Mouse (Mus musculus): ENCODE data around the gene Rabac1. TPM values are rescaled to one million over a fixed set of nuclear protein-coding genes. Genes with fewer than 3 reads are reported as not detected.

The Rabac1 gene
- polyA plus RNA-seq, 1 experiment from 2014 or later = 293 TPM

DNA sequence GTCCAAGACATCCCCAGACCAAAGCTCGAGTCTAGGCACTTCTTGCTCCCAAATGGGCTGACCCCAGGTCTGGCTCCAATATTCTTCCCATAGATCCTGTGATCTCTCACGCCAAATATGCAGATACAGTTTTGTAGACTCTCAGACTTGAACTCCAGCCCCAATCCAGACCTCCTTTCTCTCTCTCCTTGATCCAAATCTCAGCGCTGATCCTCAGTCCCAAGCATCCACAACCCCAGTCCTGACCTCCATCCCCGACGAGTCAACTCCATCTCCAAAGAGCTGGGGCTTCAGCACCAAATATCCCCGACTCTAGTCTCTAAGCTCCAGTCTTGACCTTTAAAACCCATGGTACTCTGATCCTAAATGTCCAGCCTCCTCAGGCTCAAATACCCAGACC, 28.9 kb downstream of the Rabac1 start:
- no peak for TF ChIP-seq CTCF (IDR thresholded peaks at IDR 0.05; ENCODE audit: low read depth)
- no peak for TF ChIP-seq EP300 (optimal IDR thresholded peaks at IDR 0.05)
- no peak overlapping the region for H3K4me2 ChIP-seq (replicated peaks; ENCODE audit: low read depth)
- no peaks in the 10 kb centered on the region for H3K36me3 ChIP-seq (ENCODE audit: control insufficient read depth, insufficient read depth, low read length)
- no peaks in the 10 kb centered on the region for H3K9me3 ChIP-seq (ENCODE audit: control insufficient read depth, low read length)
- no peak overlapping the region for H3K9ac ChIP-seq (ENCODE audit: low read length)
- no peak for ATAC-seq (ENCODE audit: low FRiP score, low TSS enrichment)
- H3K4me1 ChIP-seq (replicated peaks; ENCODE audit: control insufficient read depth, insufficient read depth) = no peaks in the 10 kb centered on the region
- no peak overlapping the region for H3K27ac ChIP-seq (replicated peaks)
- H3K27me3 ChIP-seq (ENCODE audit: control insufficient read depth, insufficient read depth, low read length) = peaks cover 22% of the 10 kb centered on the region; the same call in 1 of the 2 replicates
- 6% methylated on average over 6 of the region's 6 CpGs for WGBS
- no peak overlapping the region for H3K4me3 ChIP-seq (ENCODE audit: low read depth, low read length)
- DNase-seq (ENCODE audit: low spot score) = no peak

DNA sequence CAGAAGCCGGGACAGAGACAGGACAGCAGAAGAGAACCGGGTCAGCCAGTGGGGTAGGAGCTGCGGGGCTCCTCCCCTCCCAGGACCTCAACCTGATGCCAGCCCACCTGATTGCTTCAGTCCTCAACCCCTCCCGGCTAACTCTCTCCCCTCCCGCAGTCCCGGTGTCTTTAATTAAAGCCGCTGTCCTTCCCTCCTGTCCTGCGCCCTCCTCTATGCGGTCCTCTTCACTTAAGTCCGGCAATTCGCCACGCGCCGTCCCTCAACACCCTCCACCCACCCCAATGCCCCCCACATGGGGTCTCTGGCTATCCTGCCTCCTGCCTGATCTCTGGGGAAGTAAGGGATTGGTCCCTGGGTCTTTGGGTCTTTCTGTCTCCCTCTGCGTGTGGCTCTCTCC, 40.9 kb downstream of the Rabac1 start:
- no peak for TF ChIP-seq EP300 (optimal IDR thresholded peaks at IDR 0.05)
- TF ChIP-seq CTCF (IDR thresholded peaks at IDR 0.05; ENCODE audit: low read depth) = no peak
- peaks cover 6% of the 10 kb centered on the region; the same call in 1 of the 2 replicates for H3K27me3 ChIP-seq (ENCODE audit: control insufficient read depth, insufficient read depth, low read length)
- H3K9ac ChIP-seq (ENCODE audit: low read length) = no peak overlapping the region
- no peak for ATAC-seq (ENCODE audit: low FRiP score, low TSS enrichment)
- no peaks in the 10 kb centered on the region for H3K4me1 ChIP-seq (replicated peaks; ENCODE audit: control insufficient read depth, insufficient read depth)
- H3K27ac ChIP-seq (replicated peaks) = no peak overlapping the region
- DNase-seq (ENCODE audit: low spot score) = no peak
- 2% methylated on average over 13 of the region's 15 CpGs for WGBS
- no peaks in the 10 kb centered on the region for H3K36me3 ChIP-seq (ENCODE audit: control insufficient read depth, insufficient read depth, low read length)
- H3K9me3 ChIP-seq (ENCODE audit: control insufficient read depth, low read length) = no peaks in the 10 kb centered on the region
- H3K4me3 ChIP-seq (ENCODE audit: low read depth, low read length) = no peak overlapping the region
- H3K4me2 ChIP-seq (replicated peaks; ENCODE audit: low read depth) = no peak overlapping the region

DNA sequence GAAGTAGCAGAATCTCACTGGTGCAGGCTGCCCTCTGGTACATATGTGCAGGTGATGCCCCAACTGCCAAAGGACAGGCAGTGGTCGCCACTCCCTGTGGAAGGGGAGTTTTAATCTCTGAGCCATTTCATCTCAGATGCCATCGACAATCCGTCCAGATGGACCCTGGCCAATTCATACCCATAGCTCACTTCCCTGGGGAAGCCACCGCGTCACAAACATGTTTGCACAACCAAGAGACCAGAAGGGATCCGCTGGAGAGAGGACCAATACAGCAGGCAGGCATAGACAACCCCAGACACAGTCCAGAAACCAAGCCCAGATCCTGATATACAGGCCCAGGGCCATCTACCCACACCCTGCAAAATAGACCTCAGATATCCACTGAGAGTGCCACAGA, 42.1 kb downstream of the Rabac1 start:
- H3K4me3 ChIP-seq (ENCODE audit: low read depth, low read length) = no peak overlapping the region
- H3K27ac ChIP-seq (replicated peaks) = no peak overlapping the region
- H3K27me3 ChIP-seq (ENCODE audit: control insufficient read depth, insufficient read depth, low read length) = peaks cover 6% of the 10 kb centered on the region; the same call in 1 of the 2 replicates
- H3K4me2 ChIP-seq (replicated peaks; ENCODE audit: low read depth) = no peak overlapping the region
- no peaks in the 10 kb centered on the region for H3K9me3 ChIP-seq (ENCODE audit: control insufficient read depth, low read length)
- no peak for ATAC-seq (ENCODE audit: low FRiP score, low TSS enrichment)
- no peak for TF ChIP-seq EP300 (optimal IDR thresholded peaks at IDR 0.05)
- TF ChIP-seq CTCF (IDR thresholded peaks at IDR 0.05; ENCODE audit: low read depth) = no peak
- 50% methylated on average over 6 of the region's 6 CpGs for WGBS
- H3K4me1 ChIP-seq (replicated peaks; ENCODE audit: control insufficient read depth, insufficient read depth) = no peaks in the 10 kb centered on the region
- no peak for DNase-seq (ENCODE audit: low spot score)
- peaks cover 3% of the 10 kb centered on the region for H3K36me3 ChIP-seq (ENCODE audit: control insufficient read depth, insufficient read depth, low read length)
- H3K9ac ChIP-seq (ENCODE audit: low read length) = no peak overlapping the region

Small RNA genes within 50 kb of the gene (microRNA-seq; reads per million reads assigned to microRNA genes)
- gene Mir7046 (0.96 reads per million), gene Mir7047 (not detected)

Other genes with a start within 250 kb of the Rabac1 start
- gene Gm4763, start 245.8 kb downstream of the Rabac1 start, polyA plus RNA-seq (2015; fragmentation: Nextera tagmentation; extraction: Ambion mirVana) = not detected in 2 replicates
- gene Cd177, start 212.4 kb downstream of the Rabac1 start, polyA plus RNA-seq (2015; fragmentation: Nextera tagmentation; extraction: Ambion mirVana) = 12.2 and 12.3 TPM in 2 replicates
- gene Ceacam10, start 195.5 kb downstream of the Rabac1 start, polyA plus RNA-seq (2015; fragmentation: Nextera tagmentation; extraction: Ambion mirVana) = 2.3 and 2.7 TPM in 2 replicates
- gene Gm9844, start 110.5 kb downstream of the Rabac1 start, polyA plus RNA-seq (2015; fragmentation: Nextera tagmentation; extraction: Ambion mirVana) = 10.4 and 15.8 TPM in 2 replicates
- not detected in 2 replicates for gene Lypd4, start 102.8 kb downstream of the Rabac1 start, polyA plus RNA-seq (2015; fragmentation: Nextera tagmentation; extraction: Ambion mirVana)
- not detected in 2 replicates for gene Dmrtc2, start 102.7 kb downstream of the Rabac1 start, polyA plus RNA-seq (2015; fragmentation: Nextera tagmentation; extraction: Ambion mirVana)
- gene Rps19, start 88.4 kb downstream of the Rabac1 start, polyA plus RNA-seq (2015; fragmentation: Nextera tagmentation; extraction: Ambion mirVana) = 2,060 and 2,085 TPM in 2 replicates
- gene Cd79a, start 75.4 kb downstream of the Rabac1 start, polyA plus RNA-seq (2015; fragmentation: Nextera tagmentation; extraction: Ambion mirVana) = 0.25 and 0.44 TPM in 2 replicates
- gene Arhgef1, start 69.8 kb downstream of the Rabac1 start, polyA plus RNA-seq (2015; fragmentation: Nextera tagmentation; extraction: Ambion mirVana) = 45.2 and 49.9 TPM in 2 replicates
- gene Gm4881, start 28.3 kb downstream of the Rabac1 start, polyA plus RNA-seq (2015; fragmentation: Nextera tagmentation; extraction: Ambion mirVana) = not detected in 2 replicates
- gene Atp1a3, start 33.2 kb upstream of the Rabac1 start, polyA plus RNA-seq (2015; fragmentation: Nextera tagmentation; extraction: Ambion mirVana) = 1.6 and 2.4 TPM in 2 replicates
- gene Grik5, start 99.6 kb upstream of the Rabac1 start, polyA plus RNA-seq (2015; fragmentation: Nextera tagmentation; extraction: Ambion mirVana) = 1.7 and 2.2 TPM in 2 replicates
- 12.1 and 12.9 TPM in 2 replicates for gene Zfp574, start 99.8 kb upstream of the Rabac1 start, polyA plus RNA-seq (2015; fragmentation: Nextera tagmentation; extraction: Ambion mirVana)
- 0.52 and 0.67 TPM in 2 replicates for gene Pou2f2, start 207.0 kb upstream of the Rabac1 start, polyA plus RNA-seq (2015; fragmentation: Nextera tagmentation; extraction: Ambion mirVana)
- 20.0 and 20.2 TPM in 2 replicates for gene Dedd2, start 247.9 kb upstream of the Rabac1 start, polyA plus RNA-seq (2015; fragmentation: Nextera tagmentation; extraction: Ambion mirVana)
- gene Zfp526, start 248.7 kb upstream of the Rabac1 start, polyA plus RNA-seq (2015; fragmentation: Nextera tagmentation; extraction: Ambion mirVana) = 1.1 and 1.2 TPM in 2 replicates